Mouse (Mus musculus): ENCODE data around the gene Fam222a.

Gene Fam222a

DNA sequence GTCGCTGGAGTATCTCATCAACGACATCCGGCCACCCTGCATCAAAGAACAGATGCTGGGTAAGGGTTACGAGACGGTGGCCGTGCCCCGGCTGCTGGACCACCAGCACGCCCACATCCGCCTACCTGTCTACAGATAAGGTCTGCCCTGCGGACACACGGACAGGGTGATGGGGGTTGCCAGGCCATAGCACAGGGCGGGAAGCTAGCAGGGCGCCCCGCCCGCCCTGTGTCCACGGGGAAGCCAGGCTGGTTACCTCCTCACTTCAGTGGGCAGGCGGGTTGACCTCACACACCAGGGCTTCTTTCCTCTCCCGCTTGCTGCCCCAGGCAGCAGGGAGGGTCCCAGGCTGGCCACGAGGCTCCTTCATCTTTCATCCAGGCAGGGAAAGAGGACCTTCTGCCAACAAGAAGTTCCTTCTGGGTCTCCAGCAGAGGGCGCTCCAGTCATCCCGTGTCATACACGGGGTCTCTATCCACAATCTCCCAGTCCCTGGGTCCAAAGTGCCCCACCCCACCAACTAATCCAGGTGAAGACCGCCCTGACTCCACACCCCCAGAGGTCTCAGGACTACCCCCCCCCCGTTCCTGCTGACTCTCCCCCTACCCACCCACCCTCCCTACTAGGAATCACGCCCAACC lies 44.3 kb downstream of the Fam222a start:
- no peak for DNase-seq (ENCODE audit: inconsistent ontology term)

DNA sequence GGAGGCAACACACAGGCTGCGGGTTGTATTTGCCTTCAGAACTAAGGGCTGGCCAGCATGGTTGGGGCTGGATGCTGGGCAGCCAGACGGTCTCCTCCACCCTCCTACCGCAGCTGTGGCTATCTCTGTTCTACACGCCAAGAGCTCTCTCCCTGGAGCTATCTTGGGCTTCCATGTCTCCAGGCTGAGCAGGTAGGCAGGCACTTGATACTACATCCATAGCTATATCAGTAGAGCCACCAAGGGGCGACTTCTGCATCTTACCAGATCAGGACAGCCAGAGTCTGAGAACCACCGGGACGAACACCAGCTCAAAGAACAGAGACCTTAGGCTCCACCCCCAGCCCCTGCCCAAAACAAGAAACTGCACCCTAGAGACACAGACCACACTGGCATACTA lies 47.0 kb downstream of the Fam222a start:
- no peak for DNase-seq (ENCODE audit: inconsistent ontology term)

DNA sequence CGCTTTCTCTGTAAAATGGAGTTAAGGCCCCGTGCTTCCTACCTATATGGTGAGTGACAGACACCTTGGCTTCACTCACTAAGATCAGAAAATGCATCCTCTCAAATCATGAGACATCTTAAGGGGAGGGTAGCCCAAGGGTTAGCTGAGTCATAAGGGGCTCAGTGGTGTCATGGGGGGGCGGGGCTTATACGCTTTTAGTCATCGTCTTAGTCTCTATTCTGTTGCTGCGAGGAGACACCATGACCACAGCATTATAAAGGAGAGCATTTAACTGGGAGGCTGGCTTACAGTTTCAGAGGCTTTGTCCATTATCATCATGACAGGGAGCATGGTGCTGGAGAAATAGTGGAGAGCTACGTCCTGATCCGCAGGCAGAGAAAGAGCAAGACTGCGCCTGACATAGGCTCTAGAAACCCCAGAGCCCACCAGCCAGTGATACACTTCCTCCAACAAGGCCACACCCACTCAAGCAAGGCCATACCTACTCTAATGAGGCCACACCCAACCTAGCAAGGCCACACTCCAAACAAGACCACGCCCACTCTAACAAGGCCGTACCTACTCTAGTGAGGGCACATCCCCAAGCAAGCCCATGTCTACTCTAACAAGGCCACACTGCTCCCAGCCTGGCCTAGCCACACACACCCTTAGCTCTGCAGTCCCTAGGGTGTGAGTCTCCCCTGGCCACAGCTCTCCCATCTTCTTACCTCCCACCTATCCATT lies 48.7 kb downstream of the Fam222a start:
- DNase-seq (ENCODE audit: inconsistent ontology term), result no peak

DNA sequence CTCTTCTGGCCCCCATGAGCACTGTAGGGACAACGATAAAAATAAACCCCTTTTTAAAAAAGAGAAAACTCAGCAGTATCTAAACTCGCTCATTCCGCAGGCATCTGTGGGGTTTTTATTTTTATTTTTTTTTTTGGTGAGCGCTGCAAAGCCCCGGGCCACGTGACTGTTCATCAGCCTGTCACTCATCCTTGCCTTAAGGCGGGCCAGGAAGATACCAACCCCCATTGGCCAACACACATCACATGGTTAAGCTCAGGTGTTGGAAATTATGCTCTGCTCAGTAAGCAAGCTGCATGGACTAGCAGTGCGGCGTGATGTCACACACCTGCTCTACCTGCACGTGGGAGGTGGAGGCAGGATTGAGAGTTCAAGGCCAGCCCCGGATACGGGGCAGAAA lies 50.0 kb downstream of the Fam222a start:
- DNase-seq (ENCODE audit: inconsistent ontology term), result no peak

DNA sequence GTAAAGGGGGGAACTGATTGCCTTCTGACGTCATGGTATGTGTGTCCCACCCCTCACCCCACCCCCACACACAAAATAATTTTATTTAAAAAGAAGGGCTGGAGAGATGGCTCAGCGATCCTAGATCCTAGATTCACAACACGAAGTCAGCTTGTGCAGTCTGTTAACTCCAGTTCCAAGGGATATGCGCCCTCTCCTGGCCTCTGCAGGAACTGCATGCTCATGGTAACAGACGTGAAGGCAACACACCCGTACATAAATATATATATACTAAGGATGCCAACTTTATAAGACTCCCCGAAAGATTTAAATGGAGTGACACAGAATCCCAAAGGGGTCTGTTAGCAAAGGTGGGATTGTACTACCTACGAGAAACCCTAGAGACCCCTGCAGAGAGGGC lies 51.0 kb downstream of the Fam222a start:
- DNase-seq (ENCODE audit: inconsistent ontology term), result peak; percentile 62

DNA sequence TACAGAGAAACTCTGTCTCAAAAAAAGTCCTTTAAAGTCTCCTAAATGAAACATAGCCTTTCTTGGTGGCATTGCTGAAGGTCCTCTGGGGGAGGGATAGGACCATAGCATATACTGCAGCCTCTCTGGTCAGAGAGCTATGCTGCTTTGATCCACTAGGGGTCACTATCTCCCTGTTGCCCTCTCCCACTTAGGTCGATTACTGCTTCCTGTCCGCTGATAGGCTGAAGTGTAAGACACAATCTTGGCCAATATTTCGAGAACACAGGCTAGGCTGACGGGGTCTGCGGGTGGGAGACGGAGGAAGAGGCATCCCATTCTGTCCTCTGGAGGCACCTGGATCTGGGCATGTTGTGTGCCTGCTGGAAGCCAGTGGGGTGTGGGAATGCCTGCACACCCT lies 52.5 kb downstream of the Fam222a start:
- DNase-seq (ENCODE audit: inconsistent ontology term), result no peak

DNA sequence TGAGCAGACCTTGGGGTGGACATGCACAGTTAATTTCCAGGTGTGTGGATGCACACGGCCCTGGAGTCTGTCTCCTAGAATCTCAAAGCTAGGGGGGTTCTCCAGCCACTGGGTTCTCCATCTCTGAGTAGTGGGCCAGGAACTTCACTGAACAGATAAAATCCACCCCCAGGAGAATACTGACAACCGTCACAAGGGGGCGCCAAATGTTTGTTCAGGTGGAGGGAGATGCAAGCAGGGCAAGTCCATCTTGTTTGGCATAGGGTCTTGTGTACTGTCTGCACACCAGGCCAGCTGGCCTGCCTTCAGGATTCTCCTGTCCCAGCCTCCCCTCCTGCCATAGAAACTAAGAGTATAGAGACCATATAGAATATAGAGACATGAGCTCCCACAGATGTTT lies 57.8 kb downstream of the Fam222a start:
- peak; percentile 54 for DNase-seq (ENCODE audit: inconsistent ontology term)

DNA sequence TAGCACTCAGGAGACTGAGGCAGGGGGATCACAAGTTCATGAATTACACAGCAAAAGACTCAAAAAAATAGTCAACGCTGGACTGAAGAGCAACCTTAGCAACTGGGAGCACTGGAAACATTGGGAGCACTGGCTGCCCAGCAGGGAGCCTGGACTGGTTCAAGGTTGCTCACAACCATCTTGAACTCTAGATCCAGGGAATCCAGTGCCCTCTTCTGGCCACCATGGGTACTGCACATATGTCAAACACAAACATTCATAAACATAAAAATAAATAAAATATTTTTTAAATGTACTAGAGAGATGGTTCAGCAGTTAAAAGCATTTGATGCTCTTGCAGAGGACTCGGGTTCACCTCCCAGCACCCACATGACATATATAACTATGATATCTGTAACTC lies 63.5 kb downstream of the Fam222a start:
- no peak for DNase-seq (ENCODE audit: inconsistent ontology term)

DNA sequence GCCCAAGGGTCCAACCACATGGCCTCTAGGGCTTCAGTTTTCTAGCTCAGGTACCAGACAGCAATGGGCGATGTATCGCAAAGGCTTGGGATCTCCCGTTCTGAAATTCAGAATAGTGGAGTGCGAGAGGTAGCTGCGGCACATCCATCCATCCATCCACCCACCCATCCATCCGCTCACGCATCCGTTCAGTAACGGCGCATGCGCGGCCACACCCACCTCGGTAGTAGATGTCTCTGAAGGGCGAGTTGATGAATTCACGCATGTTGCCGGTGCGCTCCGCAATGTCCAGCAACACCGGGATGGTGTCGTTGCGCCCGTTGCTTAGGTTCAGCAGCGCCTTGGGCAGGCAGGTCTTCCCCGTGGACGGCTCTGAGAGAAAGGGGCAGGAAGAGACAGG lies 68.3 kb downstream of the Fam222a start:
- no peak for DNase-seq (ENCODE audit: inconsistent ontology term)

DNA sequence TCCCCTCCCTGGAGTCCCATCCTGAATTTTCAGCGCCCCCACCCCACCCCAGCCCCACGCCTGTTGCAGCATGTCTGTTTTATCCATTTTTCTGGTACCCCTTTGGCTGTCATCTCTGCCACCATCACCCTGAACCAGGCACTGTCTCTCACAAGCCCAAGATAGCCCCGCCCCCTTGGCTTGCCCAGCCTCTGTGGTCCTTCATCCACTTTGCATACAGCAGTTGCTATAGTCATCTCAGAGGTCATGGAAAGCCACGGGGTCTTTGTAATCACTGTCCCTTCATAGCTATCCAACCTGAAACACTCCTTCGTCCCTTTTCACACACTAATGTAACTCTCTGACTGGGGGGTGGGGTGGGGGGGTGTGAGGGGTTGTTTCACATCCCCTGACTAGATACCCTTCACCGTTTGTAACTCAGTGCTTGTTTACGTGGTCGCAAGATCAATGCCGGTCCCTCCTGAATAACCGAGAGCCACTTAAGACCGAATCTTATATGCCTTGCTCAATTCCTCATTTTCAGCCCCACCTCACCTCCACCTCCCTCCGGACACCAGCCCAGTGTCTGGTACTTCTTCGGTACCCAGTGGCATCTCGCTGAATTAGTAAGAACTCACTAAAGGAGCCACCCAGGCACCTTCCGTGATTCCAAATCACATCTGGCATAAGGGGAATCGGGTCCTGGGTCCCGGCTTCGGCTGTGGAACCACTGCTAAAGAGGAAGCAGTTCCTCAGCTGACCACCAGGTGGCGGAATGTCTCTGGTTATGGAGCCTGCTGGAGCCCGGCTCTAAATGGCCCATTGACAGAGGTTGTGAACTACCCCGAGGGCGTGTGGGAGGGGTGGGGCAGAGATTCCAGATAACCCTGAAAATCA lies 71.2 kb downstream of the Fam222a start:
- peak; percentile 91 for DNase-seq (ENCODE audit: inconsistent ontology term)

DNA sequence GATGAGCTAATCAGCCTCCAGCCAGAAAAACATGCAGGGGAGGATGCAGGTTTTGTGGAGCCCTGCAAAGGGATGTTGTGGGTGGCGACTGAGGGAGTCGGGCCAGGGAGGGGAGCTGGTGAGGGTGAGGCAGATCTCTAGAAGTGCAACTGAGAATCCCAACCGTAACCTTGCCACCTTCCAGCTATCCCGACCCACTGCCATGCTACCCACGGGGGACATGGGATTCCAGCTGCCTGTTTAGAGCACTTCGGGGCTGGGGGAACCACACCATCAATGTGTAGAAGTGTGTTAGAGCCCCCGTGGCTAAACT lies 71.8 kb downstream of the Fam222a start:
- no peak for DNase-seq (ENCODE audit: inconsistent ontology term)

DNA sequence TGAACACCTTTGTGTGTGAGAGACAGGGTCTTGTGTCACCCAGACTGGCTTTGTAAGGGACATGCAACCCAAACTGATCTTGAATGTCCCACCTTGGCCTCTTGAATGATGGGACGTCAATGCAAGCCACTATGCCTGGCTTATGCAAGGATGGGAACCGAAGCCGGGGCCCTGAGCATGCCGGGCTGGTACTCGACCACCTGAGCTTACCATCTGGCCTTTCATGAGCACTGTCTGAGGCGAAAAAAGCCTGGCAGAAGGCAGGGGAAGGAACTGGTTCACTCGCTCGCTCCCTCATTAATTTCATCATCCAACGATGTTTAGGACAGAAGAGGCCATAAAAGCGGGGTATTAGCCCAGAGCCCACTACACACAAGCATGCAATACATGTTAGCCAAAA lies 73.0 kb downstream of the Fam222a start:
- DNase-seq (ENCODE audit: inconsistent ontology term), result no peak

DNA sequence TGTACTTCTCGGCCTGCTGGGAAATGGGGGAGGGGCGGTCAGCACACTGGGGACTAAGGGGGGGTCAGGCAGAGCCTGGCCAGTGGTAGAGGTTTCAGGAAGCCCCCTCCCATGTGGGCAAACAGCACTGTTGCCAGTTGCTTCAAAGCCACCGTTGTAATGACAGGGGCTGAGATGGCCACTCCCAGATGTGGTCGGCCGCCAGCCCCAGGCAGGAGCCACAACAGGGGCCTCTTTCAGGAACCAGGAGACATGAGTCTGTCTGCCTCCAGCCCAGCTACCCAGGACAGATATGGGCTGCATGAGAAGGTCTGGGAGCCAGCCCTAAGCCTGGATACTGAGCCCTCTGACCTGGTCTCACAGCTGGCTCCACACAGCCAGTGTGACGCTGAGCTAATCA lies 77.1 kb downstream of the Fam222a start:
- no peak for DNase-seq (ENCODE audit: inconsistent ontology term)

DNA sequence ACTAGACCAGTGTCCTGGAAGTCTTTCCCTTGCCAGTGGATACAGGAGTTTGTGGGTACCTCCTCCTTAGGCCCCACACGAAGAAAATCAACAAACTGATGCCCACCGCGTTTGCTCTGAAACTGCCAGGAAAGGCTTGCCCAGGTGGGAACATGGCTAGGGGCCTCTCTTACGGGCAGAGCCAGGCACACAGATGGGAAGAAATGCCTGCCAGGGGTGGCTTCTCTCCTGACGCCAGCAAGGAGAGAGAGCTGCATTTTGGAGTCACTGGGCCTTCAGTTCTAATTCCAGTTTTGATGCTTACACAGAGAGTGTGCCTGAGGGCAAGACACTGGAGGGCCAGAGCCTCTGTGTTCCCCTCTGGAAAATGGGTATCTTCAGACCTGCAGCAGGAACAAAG lies 78.1 kb downstream of the Fam222a start:
- DNase-seq (ENCODE audit: inconsistent ontology term), result no peak

DNA sequence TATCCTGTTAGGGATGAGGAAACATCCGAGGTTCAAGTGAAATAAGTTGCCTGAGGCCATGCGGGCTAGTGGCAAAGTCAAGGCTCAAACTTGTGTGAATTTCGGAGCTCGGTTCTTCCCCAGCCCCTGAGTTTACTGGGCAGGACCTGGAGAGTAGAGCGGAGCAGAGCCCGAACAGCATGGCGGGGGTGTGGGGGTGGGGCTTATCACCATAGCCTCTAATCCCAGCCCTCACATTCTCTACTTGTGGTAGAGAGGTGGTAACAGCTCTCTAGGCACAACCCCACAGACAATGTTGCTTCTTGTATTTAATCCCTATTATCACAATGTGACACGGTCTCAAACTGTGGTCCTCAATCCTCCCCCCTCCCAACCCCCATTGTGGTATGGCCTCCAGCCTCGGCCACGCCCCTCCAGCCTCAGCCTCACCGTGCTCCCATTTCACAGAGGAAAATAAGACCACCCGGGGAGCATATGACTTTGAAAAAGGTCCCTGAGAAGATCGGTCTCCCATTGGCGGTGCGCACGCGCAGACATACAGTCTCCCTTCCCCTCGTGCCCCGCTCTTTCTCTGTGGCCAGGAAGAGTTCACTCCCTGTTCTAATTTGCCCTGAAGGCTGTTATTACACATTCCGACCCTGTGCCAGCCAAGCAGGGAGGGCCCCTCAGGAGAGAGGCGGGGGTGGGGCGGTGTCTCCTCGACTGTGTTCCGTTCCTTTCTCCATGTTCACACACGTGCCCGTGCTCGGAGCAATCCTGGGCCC lies 79.6 kb downstream of the Fam222a start:
- DNase-seq (ENCODE audit: inconsistent ontology term), result peak; percentile 77

DNA sequence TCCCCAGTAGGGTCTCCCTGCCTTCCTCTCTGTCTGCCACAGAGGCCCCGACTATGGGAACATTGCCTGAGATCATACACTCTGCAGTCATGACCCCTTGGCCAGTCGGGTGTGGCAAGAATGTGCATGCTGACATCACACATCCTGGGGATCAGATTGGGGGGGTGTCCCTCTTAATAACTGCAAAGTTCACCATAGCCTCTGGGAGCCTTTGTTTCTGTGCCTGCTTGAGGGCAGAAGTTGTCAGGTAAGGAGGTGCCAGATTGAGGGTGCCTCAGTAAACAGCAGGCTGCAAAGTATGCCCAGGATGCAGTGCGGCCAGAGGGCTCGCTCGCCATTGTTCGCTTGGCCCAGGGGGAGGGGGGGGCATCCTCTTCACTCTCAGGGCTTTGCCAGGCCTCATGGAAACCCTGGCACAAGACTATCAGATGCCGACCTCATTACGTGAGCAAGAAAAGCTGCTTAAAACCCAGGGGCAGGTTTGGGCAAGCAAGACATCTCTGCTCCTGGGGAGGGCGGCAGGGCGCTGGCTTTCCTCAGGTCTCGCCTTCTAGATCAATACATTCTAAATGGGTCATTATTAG lies 81.0 kb downstream of the Fam222a start:
- DNase-seq (ENCODE audit: inconsistent ontology term), result peak; percentile 78

DNA sequence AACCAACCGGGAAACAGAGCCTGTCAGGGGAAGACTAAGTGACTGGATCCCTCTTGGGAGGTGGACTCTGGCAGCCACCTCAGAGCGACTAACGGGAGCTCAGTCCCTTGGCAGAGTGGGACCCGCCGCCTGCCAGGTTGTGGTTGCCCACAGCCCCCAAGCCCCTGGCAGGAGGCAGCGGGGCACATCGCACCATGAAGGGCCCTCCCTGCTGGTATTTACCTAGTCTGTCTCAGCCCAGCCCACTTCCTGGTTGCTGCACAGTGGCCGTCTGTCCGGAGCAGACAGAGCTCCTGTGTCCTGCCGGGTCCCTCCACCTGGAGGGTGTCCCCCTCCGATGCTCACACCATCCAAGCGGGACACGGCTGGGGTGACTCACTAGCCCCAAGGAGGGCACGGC lies 83.2 kb downstream of the Fam222a start:
- DNase-seq (ENCODE audit: inconsistent ontology term), result peak; percentile 60

DNA sequence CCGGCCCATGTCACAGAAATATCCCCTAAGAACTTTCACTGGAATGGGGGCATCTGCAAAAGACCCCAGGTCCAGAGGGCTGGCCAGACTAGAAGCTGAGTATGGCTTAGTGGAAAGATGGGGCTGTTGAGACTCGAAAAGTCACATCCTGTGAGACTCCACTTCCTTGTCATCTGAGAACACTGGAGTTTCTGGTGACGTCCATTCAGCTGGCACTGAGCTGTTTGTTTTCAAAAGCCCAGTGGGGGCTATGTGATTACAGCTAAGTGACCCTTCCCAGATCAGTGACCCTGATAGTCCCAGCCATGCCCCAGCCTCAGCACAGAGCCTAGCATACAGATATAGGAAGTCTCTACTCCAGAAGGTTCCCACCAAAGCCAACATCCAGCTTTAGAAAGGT lies 83.6 kb downstream of the Fam222a start:
- DNase-seq (ENCODE audit: inconsistent ontology term), result no peak

DNA sequence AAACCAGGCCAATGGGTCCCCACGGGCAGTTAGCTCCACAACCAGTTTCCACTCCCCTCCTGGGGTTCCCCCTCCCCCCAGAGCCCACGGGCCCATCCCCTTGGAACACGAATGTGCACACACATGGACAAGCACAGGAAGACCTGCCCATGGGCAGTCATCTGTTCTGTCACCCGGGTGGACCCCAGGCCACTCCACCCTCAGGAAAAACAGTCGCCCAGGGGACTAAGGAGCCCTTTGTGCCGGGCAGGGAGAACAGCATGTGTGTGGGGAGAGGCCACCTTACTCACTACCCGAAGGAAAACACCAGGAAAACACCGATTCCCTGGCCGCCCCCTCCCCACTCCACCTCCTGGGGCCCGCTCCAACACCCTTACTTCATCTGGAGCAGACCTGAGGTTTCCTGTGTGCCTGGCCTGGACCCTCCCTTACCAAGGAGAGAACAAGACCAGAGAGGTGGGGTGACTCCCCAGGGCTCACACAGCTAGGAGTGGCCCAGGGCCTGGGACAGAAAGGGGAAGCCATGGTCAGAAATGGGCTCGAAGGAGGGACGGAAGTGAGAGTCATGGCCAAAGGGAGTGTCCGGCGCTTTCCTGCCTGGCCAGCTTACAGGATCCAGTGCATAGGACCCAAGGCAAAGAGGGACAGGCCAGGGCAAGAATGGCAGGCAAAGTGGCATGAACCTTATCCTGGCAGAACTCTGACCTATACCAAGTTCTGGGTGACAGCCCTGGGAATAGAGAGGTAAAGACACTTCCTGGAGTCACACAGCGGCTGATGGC lies 86.0 kb downstream of the Fam222a start:
- DNase-seq (ENCODE audit: inconsistent ontology term), result no peak

DNA sequence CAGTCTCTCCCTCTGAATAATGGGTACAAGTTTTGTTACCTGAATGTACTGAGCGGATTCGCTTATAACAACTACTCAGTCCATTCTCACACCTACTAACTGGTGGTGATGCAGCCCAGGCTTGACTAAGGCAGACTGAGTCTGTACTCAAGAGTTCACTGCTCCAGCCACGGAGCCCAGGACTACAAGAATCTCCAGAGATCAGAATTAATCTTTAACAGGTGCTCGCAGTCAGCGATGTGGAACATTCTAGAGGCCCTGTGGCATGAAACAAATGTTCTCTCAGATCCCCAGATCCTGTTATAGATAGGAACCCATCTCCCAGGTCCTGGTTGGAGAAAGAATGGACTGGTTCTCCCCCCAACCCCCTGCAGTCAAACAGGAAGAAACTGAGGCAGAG lies 87.9 kb downstream of the Fam222a start:
- DNase-seq (ENCODE audit: inconsistent ontology term), result no peak

DNA sequence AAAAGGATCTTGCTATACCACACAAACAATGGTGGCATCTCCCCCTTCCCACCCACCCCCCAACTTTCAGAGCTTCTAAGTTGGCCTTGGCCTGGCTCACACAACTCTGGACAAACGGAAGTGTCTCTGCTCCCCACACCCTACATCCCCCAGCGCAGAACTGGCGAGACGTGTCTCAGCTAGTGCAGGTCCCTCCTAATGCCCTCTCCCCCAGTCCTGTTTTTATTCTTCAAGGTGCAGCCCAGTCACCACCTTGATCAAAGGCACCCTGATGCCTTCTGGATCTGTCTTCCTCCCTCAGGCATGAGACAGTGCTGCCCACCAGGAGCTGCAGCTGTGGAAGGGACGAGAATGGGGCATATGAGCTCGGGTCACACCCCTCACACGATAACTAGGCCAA lies 88.5 kb downstream of the Fam222a start:
- DNase-seq (ENCODE audit: inconsistent ontology term), result no peak
